Mouse (Mus musculus) left cerebral cortex, adult 11 months (tissue): ENCODE measurements at regions not wholly inside any gene's neighbourhood (a gene's known extent, or its start where the extent isn't known, plus 50 kb on each side); places are given as distances from the start of the nearest gene placed in this dataset.

Experiments
- DNase-seq: peaks from one replicate; pipeline ENCODE4 v3.0.0; 2022; ENCODE audit warnings: low spot score

- no peak for DNase-seq
These were observed 380.3 kb upstream of the Fbxo33 start for GRCm38 (mm10) chr12:59599785-59600184.

GRCm38 (mm10) chr12:59589354-59589753, 369.8 kb upstream of the Fbxo33 start:
- no peak for DNase-seq

GRCm38 (mm10) chr12:59582587-59582986, 363.1 kb upstream of the Fbxo33 start:
- no peak for DNase-seq

- no peak for DNase-seq
These were observed 360.2 kb upstream of the Fbxo33 start for GRCm38 (mm10) chr12:59579694-59580093.

- no peak for DNase-seq
These were observed 344.4 kb upstream of the Fbxo33 start for GRCm38 (mm10) chr12:59563960-59564359.

- peak; percentile 15 for DNase-seq
These were observed 320.3 kb upstream of the Fbxo33 start for GRCm38 (mm10) chr12:59539788-59540187.

GRCm38 (mm10) chr12:59530521-59530920, 311.0 kb upstream of the Fbxo33 start:
- DNase-seq: no peak

- no peak for DNase-seq
These were observed 303.8 kb upstream of the Fbxo33 start for GRCm38 (mm10) chr12:59523368-59523767.

GRCm38 (mm10) chr12:59521946-59522345, 302.4 kb upstream of the Fbxo33 start:
- peak; percentile 12 for DNase-seq

GRCm38 (mm10) chr12:59509857-59510256, 290.3 kb upstream of the Fbxo33 start:
- peak; percentile 14 for DNase-seq

GRCm38 (mm10) chr12:59509175-59509574, 289.6 kb upstream of the Fbxo33 start:
- no peak for DNase-seq

- DNase-seq: no peak
These were observed 287.9 kb upstream of the Fbxo33 start for GRCm38 (mm10) chr12:59507431-59507830.

- no peak for DNase-seq
These were observed 277.9 kb upstream of the Fbxo33 start for GRCm38 (mm10) chr12:59497434-59497833.

- DNase-seq: no peak
These were observed 268.5 kb upstream of the Fbxo33 start for GRCm38 (mm10) chr12:59488019-59488418.

- DNase-seq: no peak
These were observed 268.0 kb upstream of the Fbxo33 start for GRCm38 (mm10) chr12:59487507-59487906.

GRCm38 (mm10) chr12:59460997-59461961, 241.8 kb upstream of the Fbxo33 start:
- DNase-seq: no peak

- DNase-seq: no peak
These were observed 236.8 kb upstream of the Fbxo33 start for GRCm38 (mm10) chr12:59456175-59456851.

GRCm38 (mm10) chr12:59415051-59415450, 195.5 kb upstream of the Fbxo33 start:
- peak; percentile 37 for DNase-seq

- no peak for DNase-seq
These were observed 192.0 kb upstream of the Fbxo33 start for GRCm38 (mm10) chr12:59411491-59411890.

- no peak for DNase-seq
These were observed 171.6 kb upstream of the Fbxo33 start for GRCm38 (mm10) chr12:59391103-59391502.

- peak; percentile 23 for DNase-seq
These were observed 163.3 kb upstream of the Fbxo33 start for GRCm38 (mm10) chr12:59382812-59383211.

- no peak for DNase-seq
These were observed 122.1 kb upstream of the Fbxo33 start for GRCm38 (mm10) chr12:59341586-59341985.

GRCm38 (mm10) chr12:59330753-59331152, 111.2 kb upstream of the Fbxo33 start:
- no peak for DNase-seq
